Mouse (Mus musculus): ENCODE data around the gene Ryr2.

The Ryr2 gene

DNA sequence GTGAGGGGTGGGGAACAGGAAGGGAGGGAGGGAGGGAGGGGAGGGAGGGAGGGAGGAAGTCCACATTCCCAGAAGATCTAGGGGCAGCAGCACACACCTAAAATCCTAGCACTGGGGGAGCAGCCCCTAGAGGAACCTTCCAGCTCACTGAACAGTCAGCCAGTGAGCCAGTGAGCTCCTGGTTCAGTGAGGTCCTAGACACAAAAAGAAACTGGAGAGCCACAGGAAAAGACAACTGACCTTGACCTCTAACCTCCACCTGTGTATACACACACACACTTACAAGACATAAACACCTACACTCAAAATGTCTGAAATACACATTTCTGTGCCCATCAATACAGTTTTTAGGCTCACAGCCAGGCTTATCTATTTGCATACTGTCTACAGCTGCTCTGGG lies 173.4 kb downstream of the Ryr2 start:
- no peak for DNase-seq

DNA sequence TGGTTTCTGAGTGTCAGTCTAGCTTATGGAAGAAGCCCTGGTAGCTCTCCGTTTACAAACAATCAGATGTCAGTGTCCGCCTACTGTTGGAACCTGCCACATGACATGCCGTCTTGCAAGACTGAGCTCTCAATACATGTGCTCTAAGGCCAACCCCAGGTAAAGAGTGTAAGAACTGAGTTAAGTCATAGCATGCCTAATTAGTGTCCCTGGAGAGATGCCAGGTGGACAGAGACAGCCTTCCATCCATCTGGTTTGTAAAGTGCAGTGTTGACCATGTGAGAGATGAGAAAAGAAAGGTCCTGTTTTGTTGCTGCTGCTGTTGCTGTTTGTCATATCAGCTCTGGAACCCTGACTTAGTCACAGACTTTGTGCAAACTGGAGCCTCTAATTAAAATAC lies 178.0 kb downstream of the Ryr2 start:
- DNase-seq: no peak

DNA sequence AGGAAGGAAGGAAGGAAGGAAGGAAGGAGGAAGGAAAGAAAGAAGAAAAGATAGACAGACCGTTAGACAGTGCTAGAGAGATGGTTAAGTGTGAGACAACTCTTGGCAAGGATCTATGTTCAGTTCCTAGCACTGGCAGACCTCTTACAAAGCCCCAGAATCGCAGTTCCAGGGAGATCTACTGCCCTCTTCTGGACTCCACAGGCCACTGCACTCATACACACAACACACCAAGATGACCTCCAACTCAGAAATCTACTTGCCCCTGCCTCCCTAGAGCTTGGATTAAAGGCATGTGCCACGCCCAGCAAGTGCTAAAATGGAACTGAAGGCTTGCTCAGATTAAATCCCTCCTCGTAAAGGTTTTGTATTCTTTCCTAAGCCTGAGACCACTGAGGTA lies 179.0 kb downstream of the Ryr2 start:
- DNase-seq: no peak

DNA sequence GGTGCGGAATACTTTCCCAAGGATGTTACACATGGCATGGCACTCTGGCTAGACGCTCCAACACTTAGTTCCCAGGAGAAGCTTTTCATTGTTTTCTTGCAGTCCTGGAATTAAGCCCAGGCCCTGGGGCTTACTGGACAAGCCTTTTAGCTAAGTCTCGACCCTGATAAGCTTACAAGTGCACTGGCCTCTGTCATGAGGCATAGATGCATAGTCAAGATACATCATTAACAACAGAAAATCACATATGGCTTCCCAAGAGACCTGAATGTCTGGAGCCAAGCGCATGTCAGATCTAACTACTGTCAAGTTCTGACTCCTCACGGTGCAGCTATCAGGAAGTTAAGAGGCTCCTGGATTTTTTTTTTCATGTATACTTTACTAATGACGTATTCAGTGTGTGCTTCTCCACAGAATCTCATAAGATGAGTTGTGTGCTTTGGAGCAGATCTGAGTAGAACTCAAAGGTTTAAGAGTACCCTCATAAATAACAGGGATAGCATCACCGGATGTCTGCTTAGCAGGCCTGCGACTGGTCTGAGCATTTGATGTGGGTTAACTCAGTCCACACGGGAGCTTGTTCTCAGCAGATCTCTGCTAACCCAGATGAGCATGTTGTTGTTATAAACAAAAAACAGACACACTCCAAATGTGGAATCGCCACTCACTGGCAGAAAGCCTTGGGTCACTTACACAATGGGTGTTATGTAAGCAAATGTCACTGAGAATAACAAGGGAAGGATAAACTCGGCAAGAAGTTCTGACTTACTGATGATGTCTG lies 179.8 kb downstream of the Ryr2 start:
- DNase-seq: no peak

DNA sequence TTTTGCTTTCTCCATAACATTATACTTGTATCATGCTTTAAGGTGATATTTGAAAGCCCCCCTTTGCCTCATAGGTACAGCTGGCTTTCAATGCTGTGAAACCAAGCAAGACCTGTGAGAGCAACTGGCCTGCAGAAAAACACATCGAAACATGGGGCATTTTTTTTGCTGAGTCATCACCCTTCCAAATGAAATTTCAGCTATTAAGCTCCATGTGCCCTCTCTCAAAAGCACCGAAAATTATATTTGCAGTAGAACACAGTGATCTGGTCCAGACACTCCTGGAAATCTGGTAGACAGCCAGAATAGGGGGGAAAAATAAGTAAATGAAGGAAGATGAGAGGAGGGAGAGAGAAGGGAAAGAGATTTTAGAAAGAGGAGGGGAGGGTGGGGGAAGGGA lies 180.5 kb downstream of the Ryr2 start:
- no peak for DNase-seq

DNA sequence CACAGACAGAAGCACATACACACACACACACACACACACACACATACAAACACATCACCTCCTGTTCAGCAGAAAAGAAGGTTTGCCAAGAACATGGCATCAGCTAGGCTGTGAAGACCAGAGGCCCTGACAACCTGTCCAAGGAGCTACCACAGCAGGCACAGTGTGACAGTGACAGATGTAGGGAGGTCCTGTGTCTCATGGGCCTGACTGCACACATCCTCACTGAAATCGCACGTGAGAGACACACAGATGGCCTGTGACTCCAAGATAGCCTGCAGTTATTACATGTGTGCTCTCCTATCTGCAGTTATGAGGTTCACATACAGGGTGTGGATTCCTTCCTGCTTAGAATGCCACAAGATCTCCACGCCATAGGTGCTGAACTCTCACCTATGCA lies 182.0 kb downstream of the Ryr2 start:
- DNase-seq: no peak

DNA sequence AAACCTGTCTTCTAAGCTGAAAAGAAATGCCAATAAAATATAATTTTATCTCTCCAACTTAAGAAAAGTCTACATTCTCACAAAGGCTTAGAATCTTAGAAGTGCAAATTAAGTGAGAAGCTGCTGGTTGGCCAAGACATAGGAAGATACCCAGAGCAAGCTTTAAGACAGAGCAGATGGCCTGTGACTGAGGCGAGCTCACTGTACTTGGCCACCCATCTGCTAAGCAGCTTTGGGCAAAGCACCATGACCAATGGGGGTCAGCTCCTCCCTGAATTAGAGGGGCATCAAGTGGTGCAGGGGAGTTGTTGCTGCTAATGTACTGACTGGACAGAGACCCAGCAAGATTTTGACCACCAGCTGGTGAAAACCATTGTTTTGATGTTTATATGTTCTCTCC lies 186.2 kb downstream of the Ryr2 start:
- DNase-seq: no peak

DNA sequence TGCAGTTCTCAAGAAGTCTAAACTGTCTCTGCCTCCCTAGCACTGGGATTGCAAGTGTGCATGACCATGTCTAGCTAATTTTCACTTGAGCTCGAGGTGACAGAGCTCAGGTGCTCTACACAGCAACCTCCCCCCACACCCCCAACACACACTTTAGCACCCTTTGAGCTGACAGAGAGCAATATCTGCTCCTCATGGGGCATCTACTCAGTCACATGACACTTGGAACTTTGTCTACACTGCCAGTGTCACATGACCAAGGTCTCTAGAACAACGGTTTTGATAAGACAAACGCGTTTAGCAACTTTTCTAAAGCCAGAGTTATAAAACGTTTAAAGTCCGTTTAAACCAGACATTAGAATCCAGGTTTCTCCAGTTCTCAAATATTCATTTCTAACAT lies 187.3 kb downstream of the Ryr2 start:
- no peak for DNase-seq

DNA sequence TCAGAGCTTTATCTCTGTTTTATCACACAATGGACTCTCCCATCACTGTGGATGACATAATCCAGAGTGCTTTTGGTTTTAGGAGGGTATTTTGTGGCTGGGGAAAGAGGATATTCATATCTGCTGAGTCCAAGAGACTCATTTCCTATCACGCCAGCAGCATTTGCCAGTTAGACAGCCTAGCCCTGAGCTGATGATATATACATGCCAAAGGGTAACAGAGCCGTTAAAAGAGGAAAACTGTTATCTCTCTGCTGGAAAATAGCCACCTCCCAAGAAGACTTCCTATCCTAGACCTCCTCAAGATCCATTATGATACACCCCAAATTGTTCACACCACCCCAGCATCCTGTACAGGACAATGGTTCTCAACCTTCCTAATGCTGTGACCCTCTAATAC lies 191.1 kb downstream of the Ryr2 start:
- no peak for DNase-seq

DNA sequence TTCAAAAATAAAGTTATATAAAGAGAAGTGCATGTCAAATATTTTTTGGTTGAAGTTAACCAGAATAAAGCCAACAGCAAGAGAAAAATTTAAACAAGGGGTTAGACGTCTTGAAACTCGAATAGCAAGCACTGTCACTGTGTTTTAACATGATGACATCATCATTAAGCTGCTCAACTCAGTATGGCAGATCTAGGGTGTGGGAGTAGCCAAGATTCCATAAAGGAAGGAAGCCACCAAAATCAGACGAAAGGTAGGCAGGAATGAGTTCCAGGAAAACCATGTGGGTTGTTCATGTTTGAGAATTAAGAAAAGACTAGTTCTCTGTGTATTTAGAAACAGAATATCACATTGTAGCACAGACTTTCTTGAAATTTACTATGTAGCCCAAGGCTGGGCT lies 192.1 kb downstream of the Ryr2 start:
- DNase-seq: no peak

DNA sequence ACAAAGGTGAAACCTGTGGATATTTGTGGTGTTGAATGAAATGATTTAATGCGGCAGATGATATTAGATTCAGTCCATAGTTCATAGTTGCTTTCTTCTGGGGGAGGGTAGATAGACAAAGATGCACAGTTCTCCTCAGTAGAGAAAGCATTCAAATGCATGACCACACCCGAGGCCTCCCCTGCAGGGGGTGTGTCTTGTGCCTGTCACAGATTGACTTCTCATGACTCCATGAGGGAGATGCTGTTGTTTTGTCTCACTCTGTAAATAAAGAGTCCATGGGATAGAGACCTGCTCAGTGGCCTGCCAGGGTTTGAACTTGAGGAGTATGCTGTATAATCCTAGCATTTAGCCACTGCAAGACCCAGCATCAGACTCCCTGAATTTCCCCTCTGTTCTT lies 194.5 kb downstream of the Ryr2 start:
- DNase-seq: no peak

DNA sequence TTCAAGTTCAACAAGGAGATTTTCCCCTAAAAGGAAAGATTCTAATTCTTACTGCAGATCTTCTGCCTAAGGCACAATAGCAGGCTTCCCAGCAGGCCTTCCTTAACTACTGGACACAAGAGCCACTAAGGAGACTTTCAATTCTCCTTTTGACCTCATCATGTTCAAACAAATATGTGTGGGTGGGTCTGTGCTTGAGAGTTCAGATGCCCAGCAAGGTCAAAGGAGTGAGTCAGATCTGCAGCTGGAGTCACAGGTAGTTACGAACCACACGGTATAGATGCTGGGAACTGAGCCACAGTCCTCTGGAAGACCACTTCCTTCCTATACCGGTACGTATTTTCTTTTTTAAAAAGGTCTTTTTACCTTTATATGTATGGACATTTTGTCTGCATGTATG lies 198.6 kb downstream of the Ryr2 start:
- no peak for DNase-seq

DNA sequence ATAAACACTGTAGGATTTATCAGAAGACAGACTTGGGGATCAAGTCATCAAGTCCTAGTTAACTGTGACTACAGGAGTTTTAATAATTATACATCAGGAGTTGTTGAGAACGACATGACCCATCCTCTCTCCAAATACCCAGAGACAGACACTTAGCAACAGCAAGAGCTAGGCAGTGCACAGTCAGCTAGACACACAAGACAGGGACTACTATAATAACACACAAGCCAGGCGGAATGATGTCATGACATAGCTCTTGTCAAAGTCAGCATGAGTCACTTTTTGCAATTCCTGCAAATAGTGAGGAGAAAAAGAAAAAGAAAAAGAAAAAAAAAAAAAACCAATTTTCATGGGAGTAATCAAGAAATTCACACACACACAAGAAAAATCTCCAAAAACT lies 201.6 kb downstream of the Ryr2 start:
- no peak for DNase-seq

DNA sequence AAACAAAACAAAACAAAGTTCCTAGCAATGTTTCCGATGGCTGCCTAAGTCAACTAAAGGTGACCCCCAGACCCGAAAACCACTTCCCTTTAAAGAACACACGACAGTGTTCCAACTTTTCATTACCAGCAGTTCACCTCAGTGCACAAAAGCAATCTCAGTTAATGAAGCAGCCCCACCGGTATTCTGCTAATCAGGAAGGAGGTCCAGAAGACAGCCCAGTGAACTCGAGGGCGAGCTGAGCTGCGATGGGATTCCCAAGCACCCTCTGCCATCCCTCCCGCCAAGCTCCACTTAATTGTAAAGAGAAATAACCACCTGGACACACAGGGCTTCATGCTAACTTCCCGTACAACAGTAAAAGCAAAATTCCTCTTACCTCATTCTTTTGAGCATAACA lies 203.5 kb downstream of the Ryr2 start:
- DNase-seq: no peak

DNA sequence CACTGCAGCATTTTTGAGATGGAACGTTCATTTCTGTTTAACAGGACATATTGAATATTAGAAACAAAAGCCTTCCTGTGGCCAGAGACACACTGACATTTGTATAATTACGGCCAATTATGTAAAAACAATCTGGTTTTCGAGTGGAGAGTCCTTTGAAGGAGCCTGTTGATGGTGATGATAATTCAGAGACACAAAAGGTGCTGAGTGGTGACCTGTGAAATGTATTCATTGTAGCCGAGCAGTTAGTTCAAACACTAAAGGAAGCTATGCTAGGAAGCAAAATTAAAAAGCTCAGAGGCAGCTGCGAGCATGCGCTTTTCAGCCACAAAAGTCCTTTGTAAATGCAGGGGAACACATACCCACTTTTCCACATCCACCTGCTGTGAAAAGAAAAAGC lies 203.9 kb downstream of the Ryr2 start:
- no peak for DNase-seq

DNA sequence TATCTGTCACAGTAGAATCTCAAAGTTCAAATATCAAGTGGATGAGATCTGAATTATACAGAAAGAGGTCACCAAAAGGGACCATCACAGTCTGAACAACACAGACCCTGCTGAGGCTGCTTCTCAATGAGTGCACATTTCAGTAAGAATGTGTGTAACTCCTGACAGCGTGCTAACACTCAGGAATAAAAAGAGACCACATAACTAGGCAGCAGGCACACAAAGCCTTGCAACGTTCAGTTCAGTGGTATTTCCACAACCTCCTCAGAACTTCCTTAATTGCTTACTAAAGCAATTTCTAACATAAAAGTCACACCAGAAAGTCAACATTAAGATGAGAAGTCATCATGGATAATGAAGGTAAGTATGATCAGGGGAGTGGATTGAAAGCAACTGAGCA lies 206.1 kb downstream of the Ryr2 start:
- DNase-seq: no peak

DNA sequence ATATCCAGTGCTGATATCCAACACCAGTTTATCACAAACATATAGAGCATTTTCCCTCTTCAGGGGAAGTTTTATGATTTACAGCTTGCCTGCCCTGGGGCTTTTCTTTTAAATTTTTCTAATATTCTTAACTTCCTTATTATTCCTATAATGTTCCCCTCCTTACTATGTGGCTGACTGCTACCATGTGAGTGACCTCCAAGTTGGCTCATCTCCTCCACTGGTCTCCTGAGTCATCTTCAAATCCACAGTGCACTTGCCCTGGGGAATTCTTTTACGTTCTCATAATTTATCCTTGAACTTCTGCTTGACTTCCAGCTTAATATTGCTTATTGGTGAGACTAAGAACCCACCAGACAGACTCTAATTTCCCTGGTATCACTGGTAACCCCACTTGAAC lies 211.1 kb downstream of the Ryr2 start:
- DNase-seq: no peak

DNA sequence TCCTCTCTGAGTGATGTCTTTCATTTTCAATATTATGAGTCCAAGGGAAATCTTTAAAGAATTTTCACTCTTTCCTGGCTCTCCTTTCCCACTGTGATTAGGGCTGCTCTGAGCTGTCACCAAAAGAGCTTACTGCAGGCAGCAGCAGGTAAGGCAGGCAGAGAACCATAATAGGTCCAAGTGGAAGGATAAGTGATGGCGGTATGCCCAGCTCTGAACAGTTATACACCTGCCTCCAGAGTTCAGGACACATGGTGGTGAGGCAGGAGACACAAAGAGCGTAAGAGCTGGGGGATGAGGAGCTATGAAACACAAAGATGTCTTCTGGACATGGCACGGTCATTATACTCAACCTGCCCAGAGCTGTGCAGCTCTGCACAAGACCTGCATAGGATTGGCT lies 215.0 kb downstream of the Ryr2 start:
- no peak for DNase-seq

DNA sequence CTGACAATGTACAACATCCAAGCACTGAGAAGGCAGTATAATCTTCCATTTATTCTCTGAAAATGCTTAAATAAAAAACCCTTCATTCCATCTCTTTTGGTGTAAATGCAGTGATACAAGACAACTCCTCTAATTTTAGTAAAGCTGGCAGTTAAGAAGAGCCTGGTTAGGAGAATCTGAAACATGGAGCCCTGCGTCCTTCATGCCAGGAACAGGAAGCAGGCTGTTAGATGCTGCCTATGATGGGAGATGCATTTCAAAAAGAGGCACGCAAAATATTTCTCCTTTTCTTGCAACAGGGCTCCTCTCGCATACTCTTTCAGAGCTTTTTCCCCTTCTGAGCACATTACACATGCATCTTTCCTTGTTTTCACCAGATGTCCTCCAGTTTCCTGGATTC lies 215.6 kb downstream of the Ryr2 start:
- DNase-seq: no peak

DNA sequence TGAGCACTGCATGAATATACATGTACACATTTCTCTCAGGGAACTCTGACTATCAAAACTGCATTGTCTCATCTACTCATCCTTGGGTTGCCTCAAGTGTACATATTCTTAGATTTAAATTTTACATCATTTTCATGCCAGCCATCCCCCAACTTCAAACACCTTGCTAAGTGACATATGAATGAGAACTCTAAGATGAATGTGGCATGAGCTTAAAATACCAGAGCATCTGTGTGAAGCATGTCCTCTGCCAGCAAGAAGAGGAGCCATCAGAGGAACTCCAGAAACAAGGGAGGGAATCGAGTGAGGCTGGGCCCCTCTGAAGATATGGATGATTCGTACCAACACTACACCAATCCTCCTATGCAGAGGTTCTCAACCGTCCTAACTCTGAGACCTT lies 222.6 kb downstream of the Ryr2 start:
- no peak for DNase-seq

DNA sequence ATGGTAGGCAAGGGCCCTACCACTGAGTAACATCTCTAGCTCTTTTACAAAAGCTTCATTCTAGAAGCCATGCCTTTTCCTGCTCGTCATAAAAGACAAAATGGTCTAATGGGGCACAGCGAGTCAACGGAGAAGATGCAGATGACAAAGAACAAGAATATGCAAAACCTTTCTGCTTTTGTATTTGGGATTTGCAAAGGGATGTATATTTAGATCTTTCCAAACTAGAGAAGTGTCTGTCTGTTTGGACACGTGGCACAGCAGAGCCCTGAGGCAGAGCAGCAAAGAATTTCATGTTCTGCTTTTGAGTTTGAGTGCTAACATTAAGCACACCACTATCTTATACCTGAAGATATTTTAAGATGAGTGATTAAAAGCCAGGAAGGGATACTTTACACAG lies 224.4 kb downstream of the Ryr2 start:
- DNase-seq: no peak

DNA sequence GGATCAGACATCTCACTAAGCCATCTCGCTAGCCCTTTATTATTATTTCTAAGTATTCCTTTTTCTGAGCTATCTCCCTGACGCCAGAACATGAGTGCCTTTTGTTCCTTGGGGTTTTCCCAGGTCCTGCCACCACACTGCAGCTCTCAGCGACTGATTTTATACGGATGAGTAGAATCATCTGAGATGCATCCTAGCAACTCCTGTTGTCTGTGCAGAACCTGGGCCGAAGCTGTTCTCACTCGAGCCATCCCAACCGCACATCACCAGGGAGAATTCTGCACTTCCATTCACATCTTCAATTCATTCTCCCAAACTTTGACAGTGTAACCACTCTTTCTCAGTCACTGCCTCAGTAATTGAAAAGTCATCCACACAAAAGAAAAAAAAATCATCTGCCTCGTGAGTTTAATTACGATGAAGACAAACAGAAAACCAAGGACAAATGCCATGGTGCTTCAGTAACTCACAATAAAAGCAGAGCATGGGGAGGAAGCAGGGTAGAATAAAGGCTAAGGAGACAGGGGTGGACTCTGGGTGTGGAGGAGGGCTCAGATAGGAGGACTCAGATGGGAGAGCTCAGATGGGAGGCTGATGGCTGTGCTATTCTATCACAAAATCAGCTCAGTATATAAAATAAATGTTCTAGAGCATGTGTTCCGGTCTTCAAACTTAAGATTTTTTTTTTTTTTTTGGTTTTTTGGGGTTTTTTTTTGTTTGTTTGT lies 226.1 kb downstream of the Ryr2 start:
- DNase-seq: no peak

DNA sequence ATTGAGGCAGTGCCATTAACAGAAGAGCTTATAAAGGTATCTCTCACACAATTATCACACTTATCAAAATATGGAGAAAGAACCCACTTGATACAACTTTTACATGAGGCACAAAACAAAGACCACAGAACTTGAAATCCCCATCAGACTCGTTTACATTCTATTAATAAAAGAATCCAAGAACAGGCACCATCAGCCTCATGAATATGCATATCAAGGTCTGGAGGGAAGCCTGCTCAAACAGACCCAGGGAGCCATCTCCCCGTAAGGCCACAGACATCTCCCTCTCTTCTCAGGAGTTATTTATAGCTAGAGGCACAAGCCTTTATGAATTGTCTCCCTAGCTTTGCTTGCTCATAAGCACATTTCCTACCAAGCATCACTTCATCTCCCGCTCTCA lies 227.7 kb downstream of the Ryr2 start:
- DNase-seq: no peak

DNA sequence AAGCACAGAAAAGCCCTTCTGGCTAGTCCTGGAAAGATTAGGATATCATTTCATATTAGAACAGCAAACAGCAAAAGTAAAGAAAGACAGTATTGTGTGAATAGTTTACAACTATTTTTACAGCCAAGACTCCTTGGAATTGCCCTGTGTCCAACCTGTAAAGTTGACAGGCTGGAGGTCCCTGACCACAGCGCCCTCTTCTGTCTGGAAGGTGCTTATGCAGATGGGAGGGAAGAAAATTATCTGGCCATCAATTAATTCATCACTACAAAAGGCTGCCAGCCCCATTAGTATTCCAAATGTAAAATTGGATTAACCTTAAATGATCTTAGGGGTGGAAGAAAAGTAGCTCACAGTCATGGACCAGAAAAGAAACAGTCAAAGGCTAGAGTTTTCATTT lies 231.9 kb downstream of the Ryr2 start:
- no peak for DNase-seq

DNA sequence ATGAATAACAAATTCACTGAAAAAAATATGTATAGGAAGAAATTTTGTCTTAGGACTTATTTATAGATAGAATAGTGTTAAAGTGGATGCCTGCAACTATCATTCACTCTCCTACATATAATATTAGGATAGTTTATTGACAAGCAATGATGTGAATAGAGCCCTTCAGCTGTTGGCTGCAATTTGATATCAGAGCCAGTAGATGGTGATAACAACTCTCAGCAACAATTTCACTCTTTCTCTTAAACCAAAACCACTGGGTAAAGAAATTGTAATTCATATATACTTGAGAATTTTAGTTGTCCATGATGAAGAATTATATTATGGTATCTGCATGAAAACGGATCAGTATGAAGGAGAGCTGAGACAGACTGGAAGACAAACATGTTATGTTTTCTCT lies 236.8 kb downstream of the Ryr2 start:
- no peak for DNase-seq

Measured in thymus, postnatal 14 days (tissue).